Mouse (Mus musculus) olfactory bulb, adult 2 months (tissue): ENCODE data around the gene Asphd1.
A peak's percentile ranks its signal among the peaks of the same experiment; 100 is the strongest.

Source experiments
- CTCF ChIP-seq: fragments of 200-500 bp; IDR thresholded peaks from 2 replicates; pipeline ENCODE4 v1.5.1; 2012; ENCODE audit warnings: low read depth, mild to moderate bottlenecking, low read length, moderate library complexity; ENCODE audit not compliant: insufficient read depth
- POLR2A ChIP-seq: fragments of 200-500 bp; IDR thresholded peaks from 2 replicates; pipeline ENCODE4 v1.6.1; 2012; ENCODE audit warnings: mild to moderate bottlenecking, low read depth, low read length, moderate library complexity; ENCODE audit not compliant: insufficient read depth

GRCm38 (mm10) chr7:126949793-126950646 lies 638 bp upstream of the Asphd1 start, which contains the start of gene Sez6l2:
- TF ChIP-seq POLR2A: peak; percentile 32
- TF ChIP-seq CTCF: no peak
